In the genomic region with DNA sequence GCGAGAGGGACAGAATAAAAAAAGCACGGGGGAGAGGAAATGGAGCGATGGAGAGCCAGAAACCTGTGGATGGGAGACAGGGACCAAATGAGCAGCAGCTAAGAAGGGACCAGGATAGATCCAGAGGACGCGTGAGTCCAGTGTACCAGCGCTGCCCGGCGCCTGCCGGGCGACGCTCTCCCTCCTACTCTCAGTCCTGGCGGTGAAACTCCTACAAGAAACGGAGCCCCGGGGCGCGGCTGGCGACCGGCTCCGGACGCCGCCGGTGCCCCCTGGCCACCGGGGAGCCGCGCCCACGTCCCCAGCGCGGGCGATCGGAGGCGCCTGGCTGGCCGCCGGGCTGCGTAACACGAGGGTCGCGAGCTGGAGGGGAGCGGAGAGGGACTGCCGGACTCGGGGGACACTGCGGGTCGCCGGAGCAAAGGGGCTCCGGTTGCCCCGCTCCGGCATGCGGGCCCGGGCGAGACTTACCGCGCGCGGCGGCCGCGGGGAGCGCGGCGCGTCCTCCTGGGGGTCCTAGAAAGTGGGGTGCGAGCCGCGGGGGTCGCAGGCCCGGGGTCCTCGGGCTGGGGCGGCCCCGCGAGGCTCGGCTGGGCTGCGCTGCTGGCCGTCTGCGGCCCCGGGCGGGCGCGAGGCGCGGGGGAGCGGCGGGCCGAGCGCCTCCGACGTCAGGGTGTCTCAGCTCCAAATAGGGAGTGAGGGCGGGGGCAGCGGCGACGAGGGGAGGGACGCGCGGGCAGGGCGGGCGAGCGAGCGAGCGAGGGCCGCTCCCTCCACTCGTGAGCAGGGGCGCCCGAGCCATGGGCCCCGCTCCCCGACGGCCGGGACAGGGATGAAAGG, we compare ENCODE assay signal across 8 mouse cellular contexts. TPM values are rescaled to one million over a fixed set of nuclear protein-coding genes. Genes with fewer than 3 reads are reported as not detected.
A peak's percentile ranks its signal among the peaks of the same experiment; 100 is the strongest.
DNase-seq lines count a peak whose midpoint lies in the region; ATAC-seq and TF ChIP-seq lines count a peak whose summit lies in the region.
"Had no signal": no experiment of that assay in that cellular context is flagged by ENCODE, and none has a peak within 500 bp of the region (broad histone marks: within the 10 kb centered on the region; RNA-seq: fewer than 3 reads in every experiment).

Nbl1 (minus strand) TSS at position 638 of the 840 bp plus-strand sequence.

- intact Hi-C loops in gastrocnemius, postnatal 14 days (cut with DNase I; ENCODE audit: low total_unique reads): no loop called here

- under 1% methylated on average over 75 of the region's 105 CpGs for WGBS in hindbrain, embryonic 16.5 days
- WGBS in limb, embryonic 14.5 days: under 1% methylated on average over 65 of the region's 105 CpGs
- under 1% methylated on average over 73 of the region's 105 CpGs for WGBS in midbrain, postnatal 0 days

- peak within 1 kb of the TSS; percentile 96 for H3K4me2 ChIP-seq in hindbrain, embryonic 16.5 days (ENCODE audit: low read length)
- H3K4me2 ChIP-seq in limb, embryonic 14.5 days (replicated peaks; ENCODE audit: low read depth, low read length, severe bottlenecking): peak within 1 kb of the TSS; percentile 87
- H3K4me2 ChIP-seq in midbrain, postnatal 0 days (ENCODE audit: low read depth, low read length, poor library complexity, severe bottlenecking): peak within 1 kb of the TSS; percentile 86

- ATAC-seq in hindbrain, embryonic 16.5 days: peak; percentile 48; the same call in 1 of the 2 replicates
- ATAC-seq in limb, embryonic 14.5 days (ENCODE audit: low FRiP score, low read depth): peak; percentile 55
- ATAC-seq in midbrain, postnatal 0 days (ENCODE audit: low FRiP score): 0 out of 2 replicates have a peak, but pooled peaks have one; percentile 24

- peaks cover 19% of the 10 kb centered on the region for H3K27me3 ChIP-seq in hindbrain, embryonic 16.5 days (replicated peaks; ENCODE audit: control insufficient read depth, insufficient read depth, low read length)
- 0 out of 2 replicates have a peak, but pooled peaks cover 3% of the 10 kb centered on the region for H3K27me3 ChIP-seq in limb, embryonic 14.5 days (ENCODE audit: control insufficient read depth, insufficient read depth, low read length)
- peaks cover 31% of the 10 kb centered on the region for H3K27me3 ChIP-seq in midbrain, postnatal 0 days (ENCODE audit: insufficient read depth, low read length)

- H3K27ac ChIP-seq in hindbrain, embryonic 16.5 days (ENCODE audit: low read depth, low read length): peak within 1 kb of the TSS; percentile 55
- H3K27ac ChIP-seq in limb, embryonic 14.5 days (replicated peaks; ENCODE audit: low read depth, low read length): peak within 1 kb of the TSS; percentile 81
- H3K27ac ChIP-seq in midbrain, postnatal 0 days (ENCODE audit: low read depth, low read length): peak within 1 kb of the TSS; percentile 38; the same call in 1 of the 2 replicates

- no peak for TF ChIP-seq CTCF in midbrain, postnatal 0 days (IDR thresholded peaks at IDR 0.05)

- peaks cover 17% of the 10 kb centered on the region for H3K4me1 ChIP-seq in hindbrain, embryonic 16.5 days (ENCODE audit: control insufficient read depth, insufficient read depth, low read depth, low read length)
- peaks cover 25% of the 10 kb centered on the region for H3K4me1 ChIP-seq in limb, embryonic 14.5 days (ENCODE audit: control insufficient read depth, insufficient read depth, low read length)
- no peaks in the 10 kb centered on the region for H3K4me1 ChIP-seq in midbrain, postnatal 0 days (ENCODE audit: insufficient read depth, low read length)

- no peaks in the 10 kb centered on the region for H3K36me3 ChIP-seq in hindbrain, embryonic 16.5 days (ENCODE audit: control insufficient read depth, insufficient read depth, low read length)
- H3K36me3 ChIP-seq in limb, embryonic 14.5 days (ENCODE audit: control insufficient read depth, insufficient read depth, low read length): peaks cover 12% of the 10 kb centered on the region; the same call in 1 of the 2 replicates
- H3K36me3 ChIP-seq in midbrain, postnatal 0 days (ENCODE audit: insufficient read depth, low read length): no peaks in the 10 kb centered on the region

- H3K9ac ChIP-seq in hindbrain, embryonic 16.5 days (ENCODE audit: low read depth, low read length): peak within 1 kb of the TSS; percentile 74
- H3K9ac ChIP-seq in limb, embryonic 14.5 days (ENCODE audit: low read depth, low read length, severe bottlenecking): peak within 1 kb of the TSS; percentile 87
- peak within 1 kb of the TSS; percentile 51 for H3K9ac ChIP-seq in midbrain, postnatal 0 days (replicated peaks; ENCODE audit: low read length, poor library complexity, severe bottlenecking)

- peak; percentile 59 for DNase-seq in MN1 (ENCODE audit: low spot score)
- peak; percentile 83 for DNase-seq in adrenal gland, postnatal 14 days
- DNase-seq in gastrocnemius, postnatal 14 days: peak; percentile 83
- DNase-seq in limb, embryonic 14.5 days (ENCODE audit: low spot score): peak; percentile 39
- DNase-seq in midbrain, postnatal 0 days (ENCODE audit: low spot score): no peak
- DNase-seq in cerebellum, adult 9-10 months: no peak

- H3K9me3 ChIP-seq in hindbrain, embryonic 16.5 days (ENCODE audit: control insufficient read depth, low read length): no peaks in the 10 kb centered on the region
- H3K9me3 ChIP-seq in limb, embryonic 14.5 days (ENCODE audit: control insufficient read depth, low read length): peaks cover 4% of the 10 kb centered on the region; the same call in 1 of the 2 replicates
- no peaks in the 10 kb centered on the region for H3K9me3 ChIP-seq in midbrain, postnatal 0 days (ENCODE audit: low read length)

- H3K4me3 ChIP-seq in hindbrain, embryonic 16.5 days (ENCODE audit: low read length): peak within 1 kb of the TSS; percentile 60
- H3K4me3 ChIP-seq in limb, embryonic 14.5 days (replicated peaks; ENCODE audit: low read length): peak within 1 kb of the TSS; percentile 74
- peak within 1 kb of the TSS; percentile 53 for H3K4me3 ChIP-seq in midbrain, postnatal 0 days (ENCODE audit: low read depth, low read length)

- 0 out of 2 replicates have a peak, but pooled peaks have one; percentile 39 for TF ChIP-seq POLR2A in limb, embryonic 14.5 days (IDR thresholded peaks at IDR 0.05; ENCODE audit: borderline replicate concordance, extremely low read depth, insufficient read depth, insufficient read length)

RNA-seq across cellular contexts. Expression of gene Nbl1, which starts in this region (rescaled TPM):
- 33.7 and 39.8 TPM in 2 replicates for total RNA-seq in adrenal gland, postnatal 14 days (2021)
- 10 to 100 TPM; 32.2 to 39.6 TPM for total RNA-seq in gastrocnemius, postnatal 14 days (2021)
- polyA plus RNA-seq in hindbrain, embryonic 16.5 days (2015; fragmentation: Nextera tagmentation; extraction: Ambion mirVana): 43.7 and 57.7 TPM in 2 replicates
- 149 and 171 TPM in 2 replicates for polyA plus RNA-seq in limb, embryonic 14.5 days (2012; rRNA removed)
- polyA plus RNA-seq in limb, embryonic 14.5 days (2014; fragmentation: Nextera tagmentation; extraction: Ambion mirVana): 157 and 176 TPM in 2 replicates
- 60.7 and 62.2 TPM in 2 replicates for total RNA-seq in midbrain, postnatal 0 days (2014; rRNA removed)
- polyA plus RNA-seq in midbrain, postnatal 0 days (2015; fragmentation: Nextera tagmentation; extraction: Ambion mirVana): 53.4 and 55.7 TPM in 2 replicates
- total RNA-seq: common myeloid progenitor, adult 5-6 weeks had no signal

Comparison
In these comparisons a context has a peak if more than half of its experiments do, and no peak if none do; other contexts are left out.
1. DNase-seq: peak in MN1 (single experiment), adrenal gland, postnatal 14 days (single experiment), gastrocnemius, postnatal 14 days (single experiment) and limb, embryonic 14.5 days (single experiment); none in midbrain, postnatal 0 days (single experiment) and cerebellum, adult 9-10 months (single experiment).
2. Peak in every context shown above with its lines, with median percentiles within 50 percentile points of each other: ATAC-seq, H3K27ac ChIP-seq, H3K4me2 ChIP-seq, H3K4me3 ChIP-seq and H3K9ac ChIP-seq.